Mouse (Mus musculus) CD4-positive, CD25-positive, alpha-beta regulatory T cell, adult 2 months (primary cell): ENCODE results near the gene Eif4ebp2.
A peak's percentile ranks its signal among the peaks of the same experiment; 100 is the strongest.
"Not testable (repeated sequence)": the region's sequence is repeated elsewhere in the genome, so short reads cannot be mapped to it uniquely, and the experiment has no call there.

Experiments used
- DNase-seq: peaks from one replicate; pipeline ENCODE4 v3.0.0-alpha.2; 2012; ENCODE audit warnings: low read depth, low spot score

The Eif4ebp2 gene

GRCm38 (mm10) chr10:61465009-61465408 is 12.5 kb upstream of the Eif4ebp2 start:
- DNase-seq, result no peak

- no peak for DNase-seq
Observed at GRCm38 (mm10) chr10:61457182-61457581, 4.7 kb upstream of the Eif4ebp2 start.

- DNase-seq, result not testable (repeated sequence)
Observed at GRCm38 (mm10) chr10:61453171-61453570, 710 bp upstream of the Eif4ebp2 start.

- DNase-seq, result peak; percentile 65
Observed at GRCm38 (mm10) chr10:61451931-61452617, 387 bp downstream of the Eif4ebp2 start.

GRCm38 (mm10) chr10:61451463-61451930 is 964 bp downstream of the Eif4ebp2 start:
- peak; percentile 78 for DNase-seq

DNA sequence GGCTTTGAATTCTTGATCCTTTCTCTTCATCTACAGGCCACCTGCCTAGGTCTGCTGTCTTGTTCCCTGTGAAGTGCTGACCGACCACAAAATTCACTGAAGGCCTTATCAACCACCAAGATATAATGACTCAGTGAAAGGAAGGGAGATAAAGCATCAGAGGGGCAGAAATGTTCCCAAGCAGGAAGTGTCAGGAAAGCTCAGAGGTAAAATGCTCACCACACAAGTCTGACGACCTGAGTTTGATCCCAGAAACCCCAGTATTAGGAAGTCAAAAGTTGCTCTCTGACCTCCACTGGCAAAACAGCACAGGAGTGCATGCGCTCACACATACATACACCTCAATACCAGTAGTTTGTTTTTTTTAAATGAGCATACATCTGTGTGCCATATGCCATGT is 3.6 kb downstream of the Eif4ebp2 start:
- no peak for DNase-seq

DNA sequence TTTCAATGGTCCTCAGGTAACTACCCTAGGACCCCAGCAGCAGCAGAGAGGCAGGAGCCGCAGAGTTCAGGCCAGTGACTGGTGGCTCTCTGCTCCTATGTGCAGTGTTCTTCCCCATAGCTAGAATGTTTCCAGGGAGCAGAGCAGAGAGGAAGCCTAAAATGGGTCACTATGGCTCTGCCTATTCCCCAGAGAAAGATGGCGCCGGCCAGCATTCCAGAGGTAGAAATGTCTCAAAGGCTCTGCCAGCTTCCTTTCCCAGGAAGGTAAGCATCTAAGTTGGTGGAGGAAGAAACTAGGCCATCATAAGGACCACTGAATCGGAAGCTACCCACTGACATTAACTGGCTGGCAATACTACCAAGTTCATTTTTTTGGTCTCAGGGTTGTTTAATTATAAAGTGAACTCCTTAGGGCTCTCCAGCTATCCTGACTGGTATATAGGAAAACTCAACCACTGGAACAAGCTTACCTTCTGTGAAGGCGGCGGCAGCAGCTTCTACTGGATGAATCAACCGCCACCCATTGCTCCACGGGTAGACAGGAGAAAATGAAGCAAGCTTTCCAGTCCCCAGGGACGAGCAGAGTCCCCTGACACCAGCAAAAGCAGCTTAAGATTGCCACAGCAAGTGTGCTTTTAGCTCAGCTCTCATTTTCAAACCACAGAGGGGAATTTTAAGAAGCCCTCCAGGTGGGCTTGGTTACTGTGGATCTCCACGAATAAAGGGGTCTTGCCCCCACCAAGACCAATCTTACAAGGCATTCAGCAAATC is 4.7 kb downstream of the Eif4ebp2 start:
- DNase-seq, result no peak

GRCm38 (mm10) chr10:61445016-61445415 is 7.4 kb downstream of the Eif4ebp2 start:
- no peak for DNase-seq

DNA sequence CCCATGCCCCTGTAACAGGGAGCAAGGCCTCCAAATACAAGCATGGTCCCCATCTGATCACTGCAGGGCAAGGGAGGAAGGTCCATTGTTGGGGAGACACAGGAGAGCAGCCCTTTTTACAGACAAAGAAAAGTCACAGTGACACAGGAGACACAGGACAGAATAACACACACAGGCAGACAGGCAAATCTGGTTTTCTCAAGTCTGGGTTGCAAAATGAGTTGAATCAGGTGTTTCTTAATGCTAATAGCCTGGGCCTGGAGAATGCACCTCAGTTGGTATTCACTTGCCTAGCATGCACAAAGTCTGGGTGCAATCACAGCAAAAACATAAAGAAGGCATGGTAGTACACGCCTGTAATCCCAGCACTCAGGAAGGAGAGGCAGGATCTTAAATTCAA is 8.6 kb downstream of the Eif4ebp2 start:
- DNase-seq, result no peak

GRCm38 (mm10) chr10:61443456-61443855 is 9.0 kb downstream of the Eif4ebp2 start:
- DNase-seq, result no peak

- no peak for DNase-seq
Observed at GRCm38 (mm10) chr10:61440202-61440800, 12.2 kb downstream of the Eif4ebp2 start.

- no peak for DNase-seq
Observed at GRCm38 (mm10) chr10:61431375-61431774, 21.1 kb downstream of the Eif4ebp2 start.

- DNase-seq, result no peak
Observed at GRCm38 (mm10) chr10:61429043-61429442, 23.4 kb downstream of the Eif4ebp2 start.

DNA sequence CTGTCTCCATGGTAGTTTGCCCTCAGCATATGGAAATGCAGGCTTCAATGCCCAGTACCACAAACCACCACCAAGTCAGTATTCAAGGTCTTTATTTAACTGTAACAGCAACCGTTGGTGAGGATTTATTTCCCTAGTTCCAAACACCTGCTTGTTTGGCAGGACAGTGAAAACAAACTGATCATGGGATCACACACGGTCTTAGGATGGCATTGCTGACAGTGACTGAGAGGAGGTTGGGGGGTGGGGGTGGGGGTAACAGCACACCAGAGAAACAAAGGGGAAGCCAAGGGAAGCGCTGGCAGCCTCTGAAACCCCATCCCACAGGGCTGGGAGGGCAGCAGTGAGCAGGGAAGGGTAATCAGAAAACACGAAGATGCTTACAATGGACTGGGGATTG is 24.0 kb downstream of the Eif4ebp2 start:
- DNase-seq, result no peak

GRCm38 (mm10) chr10:61427951-61428350 is 24.5 kb downstream of the Eif4ebp2 start:
- DNase-seq, result no peak

DNA sequence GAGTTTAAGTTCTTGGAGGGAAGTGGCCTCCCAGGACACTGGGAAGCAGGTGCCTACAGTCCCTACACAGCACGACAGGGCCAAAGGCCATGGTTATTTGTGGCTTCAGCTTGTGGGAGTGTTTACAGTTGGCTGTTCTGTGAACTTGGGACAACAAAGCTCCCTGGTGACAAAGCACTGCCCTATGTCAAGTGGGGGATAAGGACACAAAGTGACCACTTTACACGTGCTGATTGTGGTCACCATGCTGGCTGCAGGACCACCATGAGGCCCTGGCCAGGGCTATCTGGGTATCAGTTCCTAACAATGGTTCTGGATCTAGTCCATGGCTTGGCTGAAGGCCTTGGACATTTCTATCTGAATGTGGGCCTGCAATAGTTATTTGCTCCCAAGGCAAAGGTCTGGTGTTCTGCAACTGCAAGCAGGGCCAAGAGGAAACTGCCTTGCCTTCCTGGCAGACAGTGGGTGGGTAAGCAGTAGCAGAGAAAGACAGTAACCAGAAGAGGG is 26.2 kb downstream of the Eif4ebp2 start:
- no peak for DNase-seq

DNA sequence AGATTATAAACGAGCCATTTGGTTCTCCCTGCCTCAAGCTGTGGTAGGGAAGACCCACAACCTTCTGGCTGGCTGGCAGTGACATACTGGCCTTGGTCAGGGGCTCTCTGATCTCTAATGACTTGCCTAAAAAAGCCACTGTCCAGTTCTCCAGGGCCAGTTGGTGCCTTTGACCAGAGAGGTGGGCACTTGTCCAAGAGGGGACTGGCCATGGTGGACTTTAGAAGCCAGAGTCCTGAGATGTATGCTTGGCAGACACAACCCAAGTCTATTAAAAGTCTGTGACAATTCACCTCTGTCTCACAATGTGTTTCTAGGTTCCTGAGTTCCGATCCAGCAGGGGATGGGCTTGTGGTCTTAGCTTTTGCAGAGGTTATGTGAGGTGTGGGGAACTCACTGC is 27.4 kb downstream of the Eif4ebp2 start:
- no peak for DNase-seq

DNA sequence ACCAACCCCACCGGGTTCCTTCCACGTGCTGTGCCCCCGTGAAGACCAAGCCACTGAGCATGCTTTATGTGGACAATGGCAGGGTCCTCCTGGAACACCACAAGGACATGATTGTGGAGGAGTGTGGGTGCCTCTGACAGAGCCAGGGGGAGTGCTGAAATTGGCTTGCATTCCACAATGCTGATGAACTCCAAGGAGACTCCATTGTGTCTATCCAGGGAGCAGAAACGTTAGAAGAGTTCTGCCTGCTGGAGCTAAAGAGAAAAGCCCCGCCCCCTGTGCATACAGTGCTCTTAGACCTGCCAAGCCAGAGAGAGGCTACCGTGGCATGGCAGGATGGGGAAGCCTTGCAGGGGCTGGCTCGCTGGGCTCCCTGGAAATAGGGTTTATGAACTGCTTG is 28.0 kb downstream of the Eif4ebp2 start:
- DNase-seq, result no peak

DNA sequence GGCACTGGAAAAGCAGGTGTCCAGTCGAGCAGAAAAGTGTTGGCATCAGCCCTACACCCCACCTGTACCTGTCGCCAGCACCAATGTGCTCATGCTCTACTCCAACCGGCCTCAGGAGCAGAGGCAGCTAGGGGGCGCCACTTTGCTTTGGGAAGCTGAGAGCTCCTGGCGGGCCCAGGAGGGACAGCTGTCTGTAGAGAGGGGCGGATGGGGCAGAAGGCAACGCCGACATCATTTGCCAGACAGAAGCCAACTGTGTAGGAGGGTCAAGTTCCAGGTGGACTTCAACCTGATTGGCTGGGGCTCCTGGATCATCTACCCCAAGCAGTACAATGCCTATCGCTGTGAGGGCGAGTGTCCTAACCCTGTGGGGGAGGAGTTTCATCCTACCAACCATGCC is 29.2 kb downstream of the Eif4ebp2 start:
- peak; percentile 55 for DNase-seq

GRCm38 (mm10) chr10:61422861-61423260 is 29.6 kb downstream of the Eif4ebp2 start:
- no peak for DNase-seq

DNA sequence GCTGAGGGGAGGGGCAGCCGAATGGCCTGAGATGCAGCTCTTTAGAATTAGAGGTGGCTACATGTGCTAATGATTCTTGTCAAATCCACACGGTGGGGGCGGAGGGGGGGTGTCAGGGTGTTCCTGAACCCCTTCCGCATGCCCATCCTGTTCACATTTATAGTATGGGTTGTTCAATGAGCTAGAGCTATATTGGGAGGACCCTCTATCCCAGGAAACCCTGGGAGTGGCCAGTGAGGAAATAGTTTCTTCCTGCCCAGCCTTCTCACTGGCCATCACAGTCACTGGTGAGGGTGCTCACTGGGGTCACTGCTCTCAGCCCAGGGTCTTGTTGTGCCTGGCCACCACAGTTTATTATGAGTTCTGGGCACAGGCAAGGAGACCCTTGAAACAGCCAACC is 32.5 kb downstream of the Eif4ebp2 start:
- no peak for DNase-seq

DNA sequence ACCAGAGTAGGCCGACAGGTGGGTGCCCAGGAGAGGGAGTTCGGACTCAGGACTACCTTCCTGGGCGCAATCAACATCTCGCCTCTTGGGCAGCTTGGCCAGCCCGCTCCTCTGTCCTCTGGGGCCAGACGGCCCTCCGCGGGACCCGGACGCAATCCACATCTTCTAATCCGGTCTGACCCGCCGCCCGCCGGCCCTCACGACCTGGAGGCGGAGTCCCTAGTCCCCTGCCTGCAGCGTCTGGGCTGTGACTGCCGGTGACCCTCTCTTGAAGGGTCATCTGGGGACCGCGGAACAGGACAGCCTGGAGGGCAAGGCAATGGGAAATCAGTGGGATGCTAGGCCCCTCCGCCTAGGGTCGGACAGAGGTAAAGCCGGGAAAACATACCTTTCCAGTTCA is 33.3 kb downstream of the Eif4ebp2 start:
- no peak for DNase-seq
